Mouse (Mus musculus) megakaryocyte, embryonic 14.5 days (primary cell): ENCODE results near the gene Frmd5.

ENCODE experiments used
- FLI1 ChIP-seq: IDR thresholded peaks from 2 replicates; pipeline ENCODE4 v1.6.1; 2012; ENCODE audit warnings: low read length, inconsistent platforms, mixed read lengths
- GATA1 ChIP-seq: IDR thresholded peaks from 3 replicates; pipeline ENCODE4 v1.6.1; 2012; ENCODE audit warnings: mixed read lengths, low read length, inconsistent platforms, borderline replicate concordance

DNA sequence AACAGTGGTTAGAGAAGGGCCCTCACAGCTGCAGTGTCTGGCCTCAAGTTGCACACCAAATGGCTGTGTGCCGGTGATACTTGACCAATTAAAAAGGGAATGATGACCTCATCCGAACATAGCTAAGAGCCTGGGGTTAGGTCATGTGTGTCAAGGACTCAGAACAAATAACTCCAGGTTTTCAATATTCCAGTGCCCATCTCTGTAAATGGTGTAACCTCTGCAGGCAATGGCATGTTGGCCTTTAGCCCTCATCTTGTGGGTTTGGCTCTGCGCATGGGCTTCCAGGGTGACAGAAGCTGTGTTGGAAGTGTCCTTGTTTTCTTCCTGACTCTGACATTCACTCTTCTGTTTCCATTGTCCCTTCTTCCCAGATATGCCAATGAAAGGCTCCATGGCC, 131.8 kb downstream of the Frmd5 start:
- TF ChIP-seq GATA1 (no peak), FLI1 (no peak)
